Mouse (Mus musculus) heart, adult 2 months (tissue): Measurements from ENCODE around the gene Fgf8. TPM values are rescaled to one million over a fixed set of nuclear protein-coding genes. Genes with fewer than 3 reads are reported as not detected.
A peak's percentile ranks its signal among the peaks of the same experiment; 100 is the strongest.

Source experiments
- DNase-seq, 2 experiments: peaks; one replicate each; pipeline ENCODE4 v3.0.0; 2021
- H3K27ac ChIP-seq: fragments of 200-600 bp; 2 replicates; pipeline ENCODE4 v1.8.1; 2022
- H3K27me3 ChIP-seq: fragments of 200-500 bp; 2 replicates; pipeline ENCODE4 v1.6.1; 2012; ENCODE audit warnings: mild to moderate bottlenecking, low read length, inconsistent platforms, mixed read lengths; ENCODE audit not compliant: control insufficient read depth, insufficient read depth
- H3K36me3 ChIP-seq: fragments of 200-500 bp; 2 replicates; pipeline ENCODE4 v1.6.1; 2012; ENCODE audit warnings: low read length, inconsistent platforms; ENCODE audit not compliant: control insufficient read depth, insufficient read depth
- H3K4me1 ChIP-seq: fragments of 200-500 bp; 2 replicates; pipeline ENCODE4 v1.6.1; 2011; ENCODE audit warnings: low read length; ENCODE audit not compliant: control insufficient read depth, insufficient read depth
- H3K4me3 ChIP-seq: fragments of 200-600 bp; 2 replicates; pipeline ENCODE4 v1.8.1; 2022
- H3K79me2 ChIP-seq: fragments of 200-500 bp; replicated peaks from 2 replicates; pipeline ENCODE4 v1.6.1; 2012; ENCODE audit warnings: mild to moderate bottlenecking, inconsistent platforms, low read length, moderate library complexity, mixed read lengths; ENCODE audit not compliant: control insufficient read depth, insufficient read depth
- H3K9ac ChIP-seq: fragments of 200-500 bp; 2 replicates; pipeline ENCODE4 v1.6.1; 2012; ENCODE audit warnings: low read depth, mild to moderate bottlenecking, control low read depth, inconsistent platforms, low read length, mixed read lengths
- CTCF ChIP-seq: fragments of 200-600 bp; IDR thresholded peaks from 2 replicates; pipeline ENCODE4 v1.8.1; 2022; ENCODE audit warnings: antibody characterized with exemption, mild to moderate bottlenecking, moderate library complexity
- EP300 ChIP-seq: fragments of 200-500 bp; IDR thresholded peaks from 2 replicates; pipeline ENCODE4 v1.6.1; 2011; ENCODE audit warnings: low read depth, low read length, control low read depth; ENCODE audit not compliant: insufficient read depth
- POLR2A ChIP-seq: fragments of 200-500 bp; IDR thresholded peaks from 2 replicates; pipeline ENCODE4 v1.6.1; 2011; ENCODE audit warnings: mild to moderate bottlenecking, low read depth, low read length, control low read depth; ENCODE audit not compliant: insufficient read depth
- WGBS: fragments of 180-500 bp; shearing (Covaris S2); methylation state at CpG from one replicate; pipeline ENCODE4 v1.1.7; 2018; 5-methylcytosine and 5-hydroxymethylcytosine counted together
- intact Hi-C: fragments of 180-260 bp; cut with DNase I; formaldehyde crosslinking; loops from one replicate; pipeline ENCODE4 v1.15.1; 2025
- polyA plus RNA-seq: library from polyadenylated mRNA; depleted of rRNA; stranded (reverse); fragments of >200 nt; gene quantifications from 2 replicates; pipeline ENCODE4 v1.2.3, GENCODE M21; 2012
- total RNA-seq, 2 experiments: library from RNA; stranded (reverse); gene quantifications; 2 replicates each; pipeline ENCODE4 v1.2.3; 2021

Gene Fgf8
- total and polyA plus RNA-seq, 3 experiments, result not detected

GRCm38 (mm10) chr19:45741431-45742217 lies 1.1 kb downstream of the Fgf8 start:
- no peak overlapping the region for H3K4me3 ChIP-seq
- peaks cover 4% of the 10 kb centered on the region; the same call in 1 of the 2 replicates for H3K4me1 ChIP-seq
- intact Hi-C loops, result no loop called here
- H3K9ac ChIP-seq, result no peak overlapping the region
- H3K36me3 ChIP-seq, result no peaks in the 10 kb centered on the region
- WGBS, result 14% methylated on average over 45 of the region's 45 CpGs
- H3K79me2 ChIP-seq, result no peaks in the 10 kb centered on the region
- TF ChIP-seq CTCF (no peak), EP300 (no peak), POLR2A (no peak)
- DNase-seq, result no peak
- no peak overlapping the region for H3K27ac ChIP-seq
- H3K27me3 ChIP-seq, result peaks cover 20% of the 10 kb centered on the region

- H3K36me3 ChIP-seq, result no peaks in the 10 kb centered on the region
- H3K9ac ChIP-seq, result no peak overlapping the region
- H3K79me2 ChIP-seq, result no peaks in the 10 kb centered on the region
- H3K4me1 ChIP-seq, result peaks cover 1% of the 10 kb centered on the region; the same call in 1 of the 2 replicates
- WGBS, result 43% methylated on average over 7 of the region's 7 CpGs
- intact Hi-C loops, result no loop called here
- H3K27me3 ChIP-seq, result peaks cover 20% of the 10 kb centered on the region
- H3K27ac ChIP-seq, result no peak overlapping the region
- no peak for TF ChIP-seq POLR2A
- TF ChIP-seq CTCF, result no peak
- no peak for TF ChIP-seq EP300
- no peak for DNase-seq
- no peak overlapping the region for H3K4me3 ChIP-seq
These were observed 1.9 kb downstream of the Fgf8 start for GRCm38 (mm10) chr19:45740817-45741216.

GRCm38 (mm10) chr19:45740233-45740632 lies 2.5 kb downstream of the Fgf8 start:
- DNase-seq, result no peak
- Histone ChIP-seq H3K9ac (no peak overlapping the region), H3K4me1 (peaks cover 1% of the 10 kb centered on the region; the same call in 1 of the 2 replicates), H3K4me3 (no peak overlapping the region), H3K36me3 (no peaks in the 10 kb centered on the region), H3K27me3 (peaks cover 20% of the 10 kb centered on the region), H3K79me2 (no peaks in the 10 kb centered on the region), H3K27ac (no peak overlapping the region)
- no peak for TF ChIP-seq EP300
- no peak for TF ChIP-seq CTCF
- no peak for TF ChIP-seq POLR2A
- WGBS, result 34% methylated on average over 13 of the region's 13 CpGs
- intact Hi-C loops, result no loop called here

DNA sequence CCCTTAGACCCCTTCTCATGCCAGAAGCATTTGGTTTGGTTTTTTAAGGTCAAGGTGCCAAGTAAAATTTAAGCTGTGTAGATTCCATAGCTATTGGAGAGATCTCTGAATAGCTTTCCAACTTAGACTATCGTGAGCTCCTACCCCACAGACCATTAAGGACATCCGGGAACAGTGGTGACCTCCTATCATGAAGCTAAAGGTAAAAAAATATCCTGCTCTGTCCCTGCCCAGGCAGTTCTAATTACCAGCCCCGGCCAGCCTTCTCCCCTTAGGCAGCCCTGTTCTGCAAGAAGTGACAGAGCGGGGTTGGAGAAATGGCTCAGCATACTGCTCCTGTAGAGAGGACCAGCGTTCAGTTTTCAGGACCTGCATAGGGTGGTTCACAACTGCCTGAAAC lies 4.2 kb downstream of the Fgf8 start:
- Histone ChIP-seq H3K27me3 (peaks cover 20% of the 10 kb centered on the region), H3K36me3 (no peaks in the 10 kb centered on the region), H3K27ac (no peak overlapping the region), H3K4me1 (peaks cover 1% of the 10 kb centered on the region; the same call in 1 of the 2 replicates), H3K4me3 (no peak overlapping the region), H3K9ac (no peak overlapping the region), H3K79me2 (no peaks in the 10 kb centered on the region)
- intact Hi-C loops, result no loop called here
- no peak for DNase-seq
- WGBS, result 79% methylated on average over 5 of the region's 5 CpGs
- TF ChIP-seq POLR2A, result no peak
- no peak for TF ChIP-seq CTCF
- no peak for TF ChIP-seq EP300

DNA sequence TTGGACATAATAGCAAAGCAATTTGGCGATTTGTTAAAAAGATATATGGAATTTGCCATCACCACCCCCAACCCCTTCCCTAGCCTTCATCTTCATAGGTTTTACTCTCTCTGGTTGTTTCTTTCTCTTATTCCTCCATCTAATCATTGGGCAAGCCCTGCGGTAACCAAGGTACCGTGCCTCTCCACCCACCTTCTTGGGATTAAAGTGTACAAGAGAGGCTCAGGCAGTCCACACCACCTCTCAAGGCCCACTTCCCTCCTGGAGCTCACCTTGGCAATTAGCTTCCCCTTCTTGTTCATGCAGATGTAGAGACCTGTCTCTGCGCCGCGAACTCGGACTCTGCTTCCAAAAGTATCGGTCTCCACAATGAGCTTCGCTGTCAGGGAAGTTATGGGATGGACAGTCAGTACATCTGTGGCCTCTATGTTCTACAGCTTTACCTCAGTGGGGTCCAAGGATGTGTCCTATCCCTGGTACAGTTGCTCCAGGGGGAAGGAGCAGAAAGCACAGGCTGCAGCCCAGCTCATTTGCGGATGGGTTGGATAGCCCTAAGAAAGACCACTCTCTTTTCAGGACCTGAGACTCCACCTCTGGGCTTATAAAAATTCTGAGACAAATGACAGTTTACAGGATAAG lies 4.8 kb downstream of the Fgf8 start:
- H3K9ac ChIP-seq, result no peak overlapping the region
- no peaks in the 10 kb centered on the region for H3K79me2 ChIP-seq
- H3K4me3 ChIP-seq, result no peak overlapping the region
- H3K36me3 ChIP-seq, result no peaks in the 10 kb centered on the region
- no peak for DNase-seq
- no peak overlapping the region for H3K27ac ChIP-seq
- H3K27me3 ChIP-seq, result peaks cover 17% of the 10 kb centered on the region
- TF ChIP-seq POLR2A (no peak), CTCF (no peak), EP300 (no peak)
- 89% methylated on average over 10 of the region's 10 CpGs for WGBS
- intact Hi-C loops, result no loop called here
- H3K4me1 ChIP-seq, result peaks cover 1% of the 10 kb centered on the region; the same call in 1 of the 2 replicates

DNA sequence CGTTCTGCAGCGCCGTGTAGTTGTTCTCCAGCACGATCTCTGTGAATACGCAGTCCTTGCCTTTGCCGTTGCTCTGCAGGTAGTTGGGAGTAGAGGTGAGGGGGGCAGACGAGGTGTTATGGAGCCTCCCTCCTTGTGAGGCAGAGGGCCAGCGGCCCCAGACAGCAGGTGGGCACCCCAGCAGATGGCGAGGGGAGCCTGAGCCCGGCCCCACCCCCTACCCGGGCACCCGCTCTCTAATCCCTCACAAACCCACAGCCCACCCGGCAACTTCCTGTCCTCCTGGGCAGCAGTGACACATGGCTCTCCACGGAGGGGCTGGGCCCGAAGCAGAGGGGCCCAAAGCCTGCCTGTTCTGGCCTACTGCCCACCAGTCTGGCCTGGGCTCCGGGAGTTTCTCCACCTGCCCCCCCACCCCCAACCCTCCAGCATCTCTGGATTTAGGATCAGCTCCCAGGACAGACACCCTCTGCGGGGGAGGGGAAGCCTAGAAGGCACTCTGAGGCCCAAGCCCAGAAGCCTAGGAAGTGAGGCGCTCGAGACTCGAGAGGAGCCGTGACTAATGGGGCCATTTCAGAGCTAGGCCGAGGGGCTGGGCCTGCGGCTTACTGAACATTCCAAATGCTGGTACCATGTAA lies 5.4 kb downstream of the Fgf8 start:
- TF ChIP-seq EP300, result no peak
- no peak for TF ChIP-seq CTCF
- no peak for TF ChIP-seq POLR2A
- H3K79me2 ChIP-seq, result no peaks in the 10 kb centered on the region
- intact Hi-C loops, result no loop called here
- H3K4me1 ChIP-seq, result peaks cover 1% of the 10 kb centered on the region; the same call in 1 of the 2 replicates
- 26% methylated on average over 23 of the region's 23 CpGs for WGBS
- H3K9ac ChIP-seq, result peak overlapping the region; percentile 45; the same call in 1 of the 2 replicates
- no peak for DNase-seq
- H3K4me3 ChIP-seq, result no peak overlapping the region
- no peaks in the 10 kb centered on the region for H3K36me3 ChIP-seq
- H3K27ac ChIP-seq, result no peak overlapping the region
- H3K27me3 ChIP-seq, result peaks cover 14% of the 10 kb centered on the region
